Mouse (Mus musculus) lung, postnatal 0 days (tissue): ENCODE results near the gene Cd79b.

Source experiments
- CTCF ChIP-seq: IDR thresholded peaks from 2 replicates; pipeline ENCODE4 v1.5.1; 2016; ENCODE audit warnings: antibody characterized with exemption, mild to moderate bottlenecking
- EP300 ChIP-seq: IDR thresholded peaks from 2 replicates; pipeline ENCODE4 v1.6.1; 2016; ENCODE audit warnings: antibody characterized with exemption, mild to moderate bottlenecking, control low read depth

DNA sequence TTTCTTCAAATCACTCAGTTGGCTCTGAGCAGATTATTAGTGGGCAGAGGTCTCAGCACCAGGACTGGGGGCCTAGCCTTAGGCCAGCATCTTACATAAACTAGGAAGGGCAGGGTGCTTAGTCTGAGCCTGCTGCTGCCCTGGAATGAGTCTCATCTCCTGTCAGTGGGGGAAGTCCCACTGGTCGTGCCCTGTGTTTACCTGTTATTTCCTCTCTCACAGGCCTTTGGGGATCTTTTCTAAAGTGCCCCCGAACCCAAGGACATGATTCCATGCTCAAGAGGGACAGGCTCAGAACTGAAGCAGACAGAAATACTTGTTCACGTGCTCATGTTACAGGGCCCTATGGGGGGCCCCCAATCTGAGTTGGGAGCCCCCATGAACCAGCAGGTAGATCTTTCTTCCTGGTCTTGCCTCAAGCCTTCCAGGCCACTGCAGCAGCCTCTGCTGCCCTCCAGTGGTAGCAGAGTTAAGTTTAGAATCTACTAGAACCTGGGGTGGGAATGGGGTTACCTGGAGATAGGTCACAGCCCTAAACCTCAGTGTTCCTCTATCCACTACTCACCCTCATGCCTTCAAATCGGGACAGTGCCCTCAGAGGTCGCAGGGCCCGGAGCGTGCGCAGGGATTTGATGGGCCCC lies 11.1 kb upstream of the Cd79b start:
- TF ChIP-seq CTCF (peak; percentile 82), EP300 (no peak)
